Mouse (Mus musculus): ENCODE measurements around the gene Mal. TPM values are rescaled to one million over a fixed set of nuclear protein-coding genes. Genes with fewer than 3 reads are reported as not detected.

Mal gene
- polyA plus RNA-seq, 1 experiment from 2014 or later, result 0.86 TPM

DNA sequence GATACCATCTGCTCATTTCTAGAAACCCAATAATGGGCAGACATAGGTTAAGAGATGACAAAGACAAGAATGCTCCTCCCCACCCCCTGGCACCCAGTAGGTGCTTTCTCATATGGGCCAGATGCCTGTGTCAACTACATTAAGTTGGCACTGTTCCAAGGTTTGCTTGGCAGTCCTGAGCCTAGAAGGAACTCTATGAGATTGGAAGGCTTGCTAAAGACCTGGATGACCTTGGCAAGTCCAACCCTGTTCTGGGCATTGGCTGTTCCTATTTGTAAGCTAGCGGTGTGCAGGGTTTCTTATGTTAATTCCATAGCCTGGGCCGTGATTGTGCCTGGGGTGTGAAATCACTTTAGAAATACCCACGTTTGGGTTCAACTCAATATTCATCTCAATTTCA is 1.7 kb downstream of the Mal start:
- peaks cover 22% of the 10 kb centered on the region for H3K27me3 ChIP-seq (ENCODE audit: control insufficient read depth, insufficient read depth, low read length)
- H3K9me3 ChIP-seq (ENCODE audit: control insufficient read depth, low read length), result no peaks in the 10 kb centered on the region
- no peak overlapping the region for H3K9ac ChIP-seq (ENCODE audit: low read depth, low read length)
- ATAC-seq (ENCODE audit: low FRiP score) (no peak), DNase-seq (ENCODE audit: low spot score) (no peak)
- 63% methylated on average over 3 of the region's 3 CpGs for WGBS
- no peak overlapping the region for H3K4me2 ChIP-seq (replicated peaks; ENCODE audit: low read depth, low read length)
- no peaks in the 10 kb centered on the region for H3K4me1 ChIP-seq (replicated peaks; ENCODE audit: control insufficient read depth, insufficient read depth, low read length)
- H3K36me3 ChIP-seq (ENCODE audit: control insufficient read depth, insufficient read depth, low read length), result no peaks in the 10 kb centered on the region
- no peak overlapping the region for H3K4me3 ChIP-seq (ENCODE audit: low read depth, low read length)
- H3K27ac ChIP-seq (ENCODE audit: low read depth, low read length), result no peak overlapping the region

GRCm38 (mm10) chr2:127652805-127653204 is 3.7 kb downstream of the Mal start:
- ATAC-seq (ENCODE audit: low FRiP score) (no peak), DNase-seq (ENCODE audit: low spot score) (no peak)
- Histone ChIP-seq H3K9ac (ENCODE audit: low read depth, low read length) (no peak overlapping the region), H3K9me3 (ENCODE audit: control insufficient read depth, low read length) (no peaks in the 10 kb centered on the region), H3K4me1 (replicated peaks; ENCODE audit: control insufficient read depth, insufficient read depth, low read length) (no peaks in the 10 kb centered on the region), H3K4me3 (ENCODE audit: low read depth, low read length) (no peak overlapping the region), H3K27me3 (ENCODE audit: control insufficient read depth, insufficient read depth, low read length) (peaks cover 22% of the 10 kb centered on the region), H3K4me2 (replicated peaks; ENCODE audit: low read depth, low read length) (no peak overlapping the region), H3K27ac (ENCODE audit: low read depth, low read length) (no peak overlapping the region), H3K36me3 (ENCODE audit: control insufficient read depth, insufficient read depth, low read length) (no peaks in the 10 kb centered on the region)
- 90% methylated on average over 2 of the region's 2 CpGs for WGBS

GRCm38 (mm10) chr2:127652335-127652734 is 4.2 kb downstream of the Mal start:
- H3K9me3 ChIP-seq (ENCODE audit: control insufficient read depth, low read length), result no peaks in the 10 kb centered on the region
- no peaks in the 10 kb centered on the region for H3K4me1 ChIP-seq (replicated peaks; ENCODE audit: control insufficient read depth, insufficient read depth, low read length)
- no peak overlapping the region for H3K4me2 ChIP-seq (replicated peaks; ENCODE audit: low read depth, low read length)
- peaks cover 18% of the 10 kb centered on the region for H3K27me3 ChIP-seq (ENCODE audit: control insufficient read depth, insufficient read depth, low read length)
- DNase-seq (ENCODE audit: low spot score) (no peak), ATAC-seq (ENCODE audit: low FRiP score) (no peak)
- H3K9ac ChIP-seq (ENCODE audit: low read depth, low read length), result no peak overlapping the region
- no peak overlapping the region for H3K4me3 ChIP-seq (ENCODE audit: low read depth, low read length)
- no peak overlapping the region for H3K27ac ChIP-seq (ENCODE audit: low read depth, low read length)
- H3K36me3 ChIP-seq (ENCODE audit: control insufficient read depth, insufficient read depth, low read length), result no peaks in the 10 kb centered on the region

DNA sequence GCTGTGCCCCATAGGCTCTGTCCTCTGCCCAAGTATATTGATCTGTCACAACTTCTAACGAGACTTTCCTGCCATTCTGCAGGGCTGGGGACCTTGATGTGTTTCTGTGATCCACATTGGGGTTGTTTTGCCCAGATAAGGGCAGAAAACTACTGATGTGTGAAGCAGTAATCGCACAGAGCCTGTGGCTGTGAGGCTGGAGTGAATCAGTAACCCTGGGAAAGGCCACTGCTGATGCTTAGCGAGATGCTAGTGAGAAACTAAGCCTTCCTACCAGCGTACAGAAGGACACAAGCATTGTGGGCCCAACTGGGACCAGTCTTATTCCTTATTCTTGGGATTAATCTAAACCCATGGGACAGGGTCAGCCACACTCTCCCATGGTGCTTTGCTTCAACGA is 4.9 kb downstream of the Mal start:
- Histone ChIP-seq H3K4me2 (replicated peaks; ENCODE audit: low read depth, low read length) (no peak overlapping the region), H3K9me3 (ENCODE audit: control insufficient read depth, low read length) (no peaks in the 10 kb centered on the region), H3K4me3 (ENCODE audit: low read depth, low read length) (no peak overlapping the region), H3K9ac (ENCODE audit: low read depth, low read length) (no peak overlapping the region), H3K36me3 (ENCODE audit: control insufficient read depth, insufficient read depth, low read length) (no peaks in the 10 kb centered on the region), H3K27me3 (ENCODE audit: control insufficient read depth, insufficient read depth, low read length) (peaks cover 14% of the 10 kb centered on the region), H3K4me1 (replicated peaks; ENCODE audit: control insufficient read depth, insufficient read depth, low read length) (no peaks in the 10 kb centered on the region), H3K27ac (ENCODE audit: low read depth, low read length) (no peak overlapping the region)
- ATAC-seq (ENCODE audit: low FRiP score) (no peak), DNase-seq (ENCODE audit: low spot score) (no peak)
- 79% methylated on average over 5 of the region's 5 CpGs for WGBS

DNA sequence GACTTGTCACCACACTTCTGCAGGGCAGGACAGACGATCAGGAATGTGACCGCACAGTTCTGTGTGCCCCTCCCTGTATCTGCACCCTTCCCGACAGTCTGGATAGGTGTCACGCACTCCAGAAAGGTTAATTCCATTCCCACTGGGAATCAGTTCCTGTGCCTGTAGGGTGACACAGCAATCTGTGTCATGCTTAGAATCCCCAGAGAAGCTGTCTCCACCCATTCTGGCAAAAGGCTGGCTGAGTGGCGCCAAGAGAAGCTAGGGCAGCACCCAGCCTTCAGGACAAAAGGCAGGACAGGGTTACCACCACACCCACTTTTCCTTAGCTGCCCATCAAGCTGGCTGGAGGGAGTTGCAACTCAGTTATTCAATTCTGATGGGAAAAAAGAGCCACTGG is 6.6 kb downstream of the Mal start:
- H3K4me3 ChIP-seq (ENCODE audit: low read depth, low read length), result no peak overlapping the region
- H3K9ac ChIP-seq (ENCODE audit: low read depth, low read length), result no peak overlapping the region
- H3K36me3 ChIP-seq (ENCODE audit: control insufficient read depth, insufficient read depth, low read length), result no peaks in the 10 kb centered on the region
- ATAC-seq (ENCODE audit: low FRiP score) (no peak), DNase-seq (ENCODE audit: low spot score) (no peak)
- no peak overlapping the region for H3K4me2 ChIP-seq (replicated peaks; ENCODE audit: low read depth, low read length)
- peaks cover 3% of the 10 kb centered on the region for H3K27me3 ChIP-seq (ENCODE audit: control insufficient read depth, insufficient read depth, low read length)
- 79% methylated on average over 5 of the region's 5 CpGs for WGBS
- no peak overlapping the region for H3K27ac ChIP-seq (ENCODE audit: low read depth, low read length)
- no peaks in the 10 kb centered on the region for H3K9me3 ChIP-seq (ENCODE audit: control insufficient read depth, low read length)
- no peaks in the 10 kb centered on the region for H3K4me1 ChIP-seq (replicated peaks; ENCODE audit: control insufficient read depth, insufficient read depth, low read length)

DNA sequence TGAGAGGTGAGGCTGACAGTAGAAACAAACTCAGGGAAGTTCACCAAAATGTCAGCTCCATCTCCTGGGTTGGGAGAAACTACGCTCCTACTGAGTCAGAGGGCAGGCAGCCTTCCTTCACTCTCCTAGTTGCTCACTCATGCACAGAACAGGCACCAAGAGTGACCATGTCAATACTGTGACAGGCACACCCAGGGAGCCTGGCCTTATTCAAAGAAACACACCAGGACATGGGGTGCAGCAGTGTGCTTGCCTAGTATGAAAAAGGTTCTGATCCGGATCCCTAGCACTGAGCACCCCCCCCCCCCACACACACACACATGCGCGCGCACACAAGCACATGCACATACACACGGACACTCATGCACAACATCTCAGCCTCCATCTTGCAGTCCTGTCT is 8.3 kb downstream of the Mal start:
- no peak overlapping the region for H3K4me3 ChIP-seq (ENCODE audit: low read depth, low read length)
- H3K4me2 ChIP-seq (replicated peaks; ENCODE audit: low read depth, low read length), result no peak overlapping the region
- no peaks in the 10 kb centered on the region; the same call in 1 of the 2 replicates for H3K27me3 ChIP-seq (ENCODE audit: control insufficient read depth, insufficient read depth, low read length)
- H3K36me3 ChIP-seq (ENCODE audit: control insufficient read depth, insufficient read depth, low read length), result no peaks in the 10 kb centered on the region
- DNase-seq (ENCODE audit: low spot score), result no peak
- no peak for ATAC-seq (ENCODE audit: low FRiP score)
- H3K9ac ChIP-seq (ENCODE audit: low read depth, low read length), result no peak overlapping the region
- H3K27ac ChIP-seq (ENCODE audit: low read depth, low read length), result no peak overlapping the region
- H3K4me1 ChIP-seq (replicated peaks; ENCODE audit: control insufficient read depth, insufficient read depth, low read length), result no peaks in the 10 kb centered on the region
- no peaks in the 10 kb centered on the region for H3K9me3 ChIP-seq (ENCODE audit: control insufficient read depth, low read length)
- 90% methylated on average over 6 of the region's 6 CpGs for WGBS

DNA sequence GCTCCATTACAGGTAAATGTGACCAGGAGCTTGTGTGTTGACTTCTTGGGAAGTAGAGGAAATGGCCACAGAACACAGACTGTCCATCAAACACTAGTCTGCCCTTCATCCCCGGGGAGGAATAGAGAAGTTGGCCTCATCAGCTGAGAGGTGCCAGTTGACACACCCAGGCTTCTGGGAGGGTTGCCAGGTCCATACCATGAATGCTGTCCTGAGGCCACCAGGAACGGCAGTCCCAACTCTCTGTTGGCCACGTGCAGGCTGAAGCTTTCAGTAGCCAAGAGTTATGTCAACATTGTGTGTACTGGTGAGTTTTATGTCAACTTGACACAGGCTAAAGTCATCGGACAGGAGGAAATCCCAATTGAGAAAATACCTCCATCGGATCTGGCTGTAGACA is 9.6 kb downstream of the Mal start:
- no peak overlapping the region for H3K9ac ChIP-seq (ENCODE audit: low read depth, low read length)
- no peaks in the 10 kb centered on the region for H3K9me3 ChIP-seq (ENCODE audit: control insufficient read depth, low read length)
- DNase-seq (ENCODE audit: low spot score) (no peak), ATAC-seq (ENCODE audit: low FRiP score) (no peak)
- 81% methylated on average over 5 of the region's 5 CpGs for WGBS
- no peaks in the 10 kb centered on the region for H3K36me3 ChIP-seq (ENCODE audit: control insufficient read depth, insufficient read depth, low read length)
- no peak overlapping the region for H3K27ac ChIP-seq (ENCODE audit: low read depth, low read length)
- no peak overlapping the region for H3K4me3 ChIP-seq (ENCODE audit: low read depth, low read length)
- H3K4me1 ChIP-seq (replicated peaks; ENCODE audit: control insufficient read depth, insufficient read depth, low read length), result no peaks in the 10 kb centered on the region
- H3K27me3 ChIP-seq (ENCODE audit: control insufficient read depth, insufficient read depth, low read length), result no peaks in the 10 kb centered on the region
- H3K4me2 ChIP-seq (replicated peaks; ENCODE audit: low read depth, low read length), result no peak overlapping the region

GRCm38 (mm10) chr2:127643728-127644704 is 12.5 kb downstream of the Mal start:
- no peaks in the 10 kb centered on the region for H3K9me3 ChIP-seq (ENCODE audit: control insufficient read depth, low read length)
- ATAC-seq (ENCODE audit: low FRiP score) (no peak), DNase-seq (ENCODE audit: low spot score) (peak; percentile 23)
- H3K27ac ChIP-seq (ENCODE audit: low read depth, low read length), result no peak overlapping the region
- 66% methylated on average over 19 of the region's 19 CpGs for WGBS
- H3K27me3 ChIP-seq (ENCODE audit: control insufficient read depth, insufficient read depth, low read length), result no peaks in the 10 kb centered on the region
- no peak overlapping the region for H3K9ac ChIP-seq (ENCODE audit: low read depth, low read length)
- no peaks in the 10 kb centered on the region for H3K4me1 ChIP-seq (replicated peaks; ENCODE audit: control insufficient read depth, insufficient read depth, low read length)
- no peak overlapping the region for H3K4me2 ChIP-seq (replicated peaks; ENCODE audit: low read depth, low read length)
- no peaks in the 10 kb centered on the region for H3K36me3 ChIP-seq (ENCODE audit: control insufficient read depth, insufficient read depth, low read length)
- no peak overlapping the region for H3K4me3 ChIP-seq (ENCODE audit: low read depth, low read length)

- Histone ChIP-seq H3K27ac (ENCODE audit: low read depth, low read length) (no peak overlapping the region), H3K9me3 (ENCODE audit: control insufficient read depth, low read length) (no peaks in the 10 kb centered on the region), H3K36me3 (ENCODE audit: control insufficient read depth, insufficient read depth, low read length) (no peaks in the 10 kb centered on the region), H3K27me3 (ENCODE audit: control insufficient read depth, insufficient read depth, low read length) (no peaks in the 10 kb centered on the region), H3K4me2 (replicated peaks; ENCODE audit: low read depth, low read length) (no peak overlapping the region), H3K4me1 (replicated peaks; ENCODE audit: control insufficient read depth, insufficient read depth, low read length) (no peaks in the 10 kb centered on the region), H3K9ac (ENCODE audit: low read depth, low read length) (no peak overlapping the region), H3K4me3 (ENCODE audit: low read depth, low read length) (no peak overlapping the region)
- 83% methylated on average over 9 of the region's 9 CpGs for WGBS
- no peak for DNase-seq (ENCODE audit: low spot score)
- no peak for ATAC-seq (ENCODE audit: low FRiP score)
Measured at GRCm38 (mm10) chr2:127638973-127639372, 17.5 kb downstream of the Mal start.
